Mouse (Mus musculus) lung, embryonic 14.5 days (tissue): Measurements from ENCODE around the gene Cbr3. TPM values are rescaled to one million over a fixed set of nuclear protein-coding genes. Genes with fewer than 3 reads are reported as not detected.
A peak's percentile ranks its signal among the peaks of the same experiment; 100 is the strongest.
"Not testable (repeated sequence)": the region's sequence is repeated elsewhere in the genome, so short reads cannot be mapped to it uniquely, and the experiment has no call there.

Experiments
- ATAC-seq: fragments of 200-750 bp; cut with Nextera tagmentation; 2 replicates; pipeline ENCODE4 v1.8.0; 2017; ENCODE audit warnings: mild to moderate bottlenecking, moderate TSS enrichment, moderate library complexity; ENCODE audit not compliant: insufficient read depth
- DNase-seq: peaks from one replicate; pipeline ENCODE4 v3.0.0-alpha.2; 2015
- H3K27ac ChIP-seq: fragments of 300-500 bp; sonication (generic); 2 replicates; pipeline ENCODE4 v1.5.1; 2014; ENCODE audit warnings: low read depth, mild to moderate bottlenecking, moderate library complexity
- H3K27me3 ChIP-seq: fragments of 300-500 bp; sonication (generic); 2 replicates; pipeline ENCODE4 v1.6.1; 2014; ENCODE audit warnings: low read length, control low read depth; ENCODE audit not compliant: insufficient read depth
- H3K36me3 ChIP-seq: fragments of 300-500 bp; sonication (generic); 2 replicates; pipeline ENCODE4 v1.6.1; 2014; ENCODE audit warnings: control low read depth; ENCODE audit not compliant: insufficient read depth
- H3K4me1 ChIP-seq: fragments of 300-500 bp; sonication (generic); 2 replicates; pipeline ENCODE4 v1.6.1; 2014; ENCODE audit warnings: antibody characterized with exemption, control low read depth; ENCODE audit not compliant: insufficient read depth
- H3K4me2 ChIP-seq: fragments of 300-500 bp; sonication (generic); 2 replicates; pipeline ENCODE4 v1.6.1; 2014; ENCODE audit warnings: mild to moderate bottlenecking
- H3K4me3 ChIP-seq: fragments of 300-500 bp; sonication (generic); 2 replicates; pipeline ENCODE4 v1.5.1; 2014; ENCODE audit warnings: low read depth, low read length
- H3K9ac ChIP-seq: fragments of 300-500 bp; sonication (generic); 2 replicates; pipeline ENCODE4 v1.6.1; 2014
- H3K9me3 ChIP-seq: fragments of 300-500 bp; sonication (generic); 2 replicates; pipeline ENCODE4 v1.6.1; 2016; ENCODE audit warnings: low read depth, low read length, control low read depth
- CTCF ChIP-seq: IDR thresholded peaks from 2 replicates; pipeline ENCODE4 v1.5.1; 2016; ENCODE audit warnings: antibody characterized with exemption, low read depth
- WGBS: fragments of 180-500 bp; shearing (Covaris S2); extraction: QIAGEN DNeasy Blood & Tissue Kit; methylation state at CpG from one replicate; pipeline ENCODE4 v1.1.7; 2014; 5-methylcytosine and 5-hydroxymethylcytosine counted together
- polyA plus RNA-seq: library from polyadenylated mRNA; unstranded; fragments of >200 nt; fragmentation: Nextera tagmentation; extraction: Ambion mirVana; gene quantifications from 2 replicates; pipeline ENCODE4 v1.2.1, GENCODE M21; 2014

The Cbr3 gene
- 4.4 and 5.4 TPM in 2 replicates for polyA plus RNA-seq

GRCm38 (mm10) chr16:93682689-93683507, at the start of gene Cbr3:
TSS of gene Cbr3 (plus strand) at chr16:93683215.
- peak; percentile 81 for DNase-seq
- Histone ChIP-seq H3K4me3 (peak within 1 kb of the TSS; percentile 48), H3K9me3 (no peaks in the 10 kb centered on the region), H3K36me3 (no peaks in the 10 kb centered on the region), H3K4me1 (peaks cover 3% of the 10 kb centered on the region; the same call in 1 of the 2 replicates), H3K27ac (no peak within 1 kb of the TSS), H3K4me2 (peak within 1 kb of the TSS; percentile 96), H3K27me3 (peaks cover 43% of the 10 kb centered on the region), H3K9ac (peak within 1 kb of the TSS; percentile 51)
- under 1% methylated on average over 63 of the region's 63 CpGs for WGBS
- ATAC-seq = peak; percentile 92
- TF ChIP-seq CTCF = peak; percentile 73

- DNase-seq = no peak
Observed at GRCm38 (mm10) chr16:93644006-93644405, 39.0 kb upstream of the Cbr3 start.

GRCm38 (mm10) chr16:93648441-93649183, 34.4 kb upstream of the Cbr3 start:
- TF ChIP-seq CTCF = no peak
- H3K4me1 ChIP-seq = no peaks in the 10 kb centered on the region
- no peak overlapping the region for H3K4me2 ChIP-seq
- no peaks in the 10 kb centered on the region for H3K36me3 ChIP-seq
- ATAC-seq (no peak), DNase-seq (no peak)
- H3K27me3 ChIP-seq = no peaks in the 10 kb centered on the region
- no peak overlapping the region for H3K27ac ChIP-seq
- 72% methylated on average over 5 of the region's 5 CpGs for WGBS
- H3K9me3 ChIP-seq = no peaks in the 10 kb centered on the region
- no peak overlapping the region for H3K4me3 ChIP-seq
- H3K9ac ChIP-seq = no peak overlapping the region

More at GRCm38 (mm10) chr16:93644006-93644405, 39.0 kb upstream of the Cbr3 start:
- Histone ChIP-seq H3K4me1 (no peaks in the 10 kb centered on the region), H3K9me3 (no peaks in the 10 kb centered on the region), H3K4me3 (no peak overlapping the region), H3K27ac (no peak overlapping the region), H3K4me2 (no peak overlapping the region), H3K36me3 (no peaks in the 10 kb centered on the region), H3K27me3 (no peaks in the 10 kb centered on the region), H3K9ac (no peak overlapping the region)
- no peak for TF ChIP-seq CTCF
- no peak for ATAC-seq
- WGBS = 37% methylated on average over 4 of the region's 4 CpGs

GRCm38 (mm10) chr16:93667976-93668375, 15.0 kb upstream of the Cbr3 start:
- no peak for ATAC-seq
- Histone ChIP-seq H3K9me3 (peaks cover 15% of the 10 kb centered on the region; the same call in 1 of the 2 replicates), H3K4me1 (no peaks in the 10 kb centered on the region), H3K27me3 (no peaks in the 10 kb centered on the region), H3K9ac (no peak overlapping the region), H3K27ac (no peak overlapping the region), H3K4me3 (no peak overlapping the region), H3K4me2 (no peak overlapping the region), H3K36me3 (no peaks in the 10 kb centered on the region)
- no peak for TF ChIP-seq CTCF
- no peak for DNase-seq

- H3K9ac ChIP-seq = no peak overlapping the region
- H3K4me1 ChIP-seq = no peaks in the 10 kb centered on the region
- DNase-seq (no peak), ATAC-seq (no peak)
- peaks cover 15% of the 10 kb centered on the region; the same call in 1 of the 2 replicates for H3K9me3 ChIP-seq
- H3K4me2 ChIP-seq = no peak overlapping the region
- H3K27me3 ChIP-seq = no peaks in the 10 kb centered on the region
- H3K27ac ChIP-seq = no peak overlapping the region
- no peak overlapping the region for H3K4me3 ChIP-seq
- H3K36me3 ChIP-seq = no peaks in the 10 kb centered on the region
- TF ChIP-seq CTCF = no peak
Observed at GRCm38 (mm10) chr16:93669521-93669920, 13.5 kb upstream of the Cbr3 start.

GRCm38 (mm10) chr16:93670466-93670865, 12.5 kb upstream of the Cbr3 start:
- H3K27ac ChIP-seq, H3K4me2 ChIP-seq, H3K4me1 ChIP-seq, H3K4me3 ChIP-seq, ATAC-seq, H3K36me3 ChIP-seq, H3K27me3 ChIP-seq, H3K9ac ChIP-seq: not testable (repeated sequence)
- WGBS = 35% methylated on average over 4 of the region's 4 CpGs
- peaks cover 15% of the 10 kb centered on the region; the same call in 1 of the 2 replicates for H3K9me3 ChIP-seq
- peak; percentile 38 for DNase-seq

- DNase-seq = no peak
- peak; percentile 45 for TF ChIP-seq CTCF
- no peak overlapping the region for H3K27ac ChIP-seq
- H3K4me3 ChIP-seq = no peak overlapping the region
- no peaks in the 10 kb centered on the region for H3K27me3 ChIP-seq
- no peaks in the 10 kb centered on the region for H3K36me3 ChIP-seq
- no peak for ATAC-seq
- H3K4me2 ChIP-seq = no peak overlapping the region
- H3K4me1 ChIP-seq = no peaks in the 10 kb centered on the region
- peaks cover 15% of the 10 kb centered on the region; the same call in 1 of the 2 replicates for H3K9me3 ChIP-seq
- H3K9ac ChIP-seq = no peak overlapping the region
- 89% methylated on average over 5 of the region's 5 CpGs for WGBS
Observed at GRCm38 (mm10) chr16:93671064-93671463, 12.0 kb upstream of the Cbr3 start.
